Mouse (Mus musculus): ENCODE results near the gene Gm5796.
"Not testable (repeated sequence)": the region's sequence is repeated elsewhere in the genome, so short reads cannot be mapped to it uniquely, and the experiment has no call there.

Gene Gm5796

GRCm38 (mm10) chr14:4023641-4024040 is at the start of gene Gm5796:
Gene Gm5796 (plus strand): TSS chr14:4023941.
- not testable (repeated sequence) for DNase-seq

GRCm38 (mm10) chr14:3998094-3998493 is 25.6 kb upstream of the Gm5796 start, which contains the start of gene Gm3099:
Gene Gm3099 (plus strand): TSS chr14:3998394.
- DNase-seq: not testable (repeated sequence)

- not testable (repeated sequence) for DNase-seq
These were observed 60.1 kb downstream of the Gm5796 start, which contains the start of gene Gm3115 for GRCm38 (mm10) chr14:4083820-4084219. Gene Gm3115 (plus strand): TSS chr14:4084120.
